Mouse (Mus musculus): ENCODE results near the gene Pcdh15.

DNA sequence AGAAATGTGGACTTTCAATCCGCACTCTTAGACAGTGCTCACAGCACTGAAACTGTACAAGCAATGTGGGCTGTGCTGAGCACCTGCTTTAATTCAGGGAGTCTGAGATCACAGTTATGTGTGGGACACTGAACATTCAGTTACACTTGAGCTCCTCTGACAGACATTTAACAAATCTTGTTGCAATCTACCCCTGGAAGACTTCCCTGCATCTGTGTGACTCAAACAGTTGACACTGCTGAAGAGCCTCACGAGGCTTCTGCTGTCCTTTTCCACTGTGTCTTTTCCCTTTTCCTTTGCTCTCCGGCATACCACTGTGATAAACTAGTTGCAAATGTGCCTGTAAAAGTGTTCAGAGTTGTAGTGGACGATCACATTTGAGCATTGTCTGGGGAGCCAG is 793.1 kb downstream of the Pcdh15 start:
- TF ChIP-seq CEBPB (IDR thresholded peaks at IDR 0.05; ENCODE audit: insufficient read depth, poor library complexity, severe bottlenecking) (no peak), POLR2A (IDR thresholded peaks at IDR 0.05; ENCODE audit: insufficient read length, low read depth) (no peak)
